ENCODE assay signal across 12 mouse cellular contexts in genomic region chr17:74968738-74969271, GRCm38 (mm10). TPM values are rescaled to one million over a fixed set of nuclear protein-coding genes. Genes with fewer than 3 reads are reported as not detected.
DNase-seq lines count a peak whose midpoint lies in the region; ATAC-seq and TF ChIP-seq lines count a peak whose summit lies in the region.
"Had no signal": no experiment of that assay in that cellular context is flagged by ENCODE, and none has a peak within 500 bp of the region (broad histone marks: within the 10 kb centered on the region; RNA-seq: fewer than 3 reads in every experiment).

No protein-coding gene starts in this region.

- peak overlapping the region; percentile 25; the same call in 1 of the 2 replicates for H3K4me2 ChIP-seq in intestine, embryonic 14.5 days (ENCODE audit: low read length)
- H3K4me2 ChIP-seq in intestine, postnatal 0 days (replicated peaks; ENCODE audit: low read depth), result no peak overlapping the region
- H3K4me2 ChIP-seq in midbrain, embryonic 14.5 days (ENCODE audit: low read length), result peak overlapping the region; percentile 11; the same call in 1 of the 2 replicates
- H3K4me2 ChIP-seq: embryonic facial prominence, embryonic 12.5 days; midbrain, embryonic 12.5 days had no signal

- H3K27me3 ChIP-seq in intestine, embryonic 14.5 days (replicated peaks; ENCODE audit: control insufficient read depth, insufficient read depth, low read length), result no peaks in the 10 kb centered on the region
- H3K27me3 ChIP-seq in intestine, postnatal 0 days (replicated peaks; ENCODE audit: control insufficient read depth, insufficient read depth, low read length), result no peaks in the 10 kb centered on the region
- H3K27me3 ChIP-seq in MEL (ENCODE audit: control insufficient read depth in 1 of 2, insufficient read depth in 2 of 2, low read length in 2 of 2), result no peaks in the 10 kb centered on the region
- H3K27me3 ChIP-seq in midbrain, embryonic 14.5 days (ENCODE audit: control insufficient read depth, insufficient read depth, low read length), result no peaks in the 10 kb centered on the region
- H3K27me3 ChIP-seq: embryonic facial prominence, embryonic 12.5 days; midbrain, embryonic 12.5 days had no signal

- H3K4me3 ChIP-seq in intestine, embryonic 14.5 days (ENCODE audit: low read depth, low read length), result no peak overlapping the region
- no peak overlapping the region for H3K4me3 ChIP-seq in intestine, postnatal 0 days (ENCODE audit: low read depth, low read length)
- H3K4me3 ChIP-seq in MEL (ENCODE audit: control insufficient read depth in 1 of 2, insufficient read depth in 1 of 2, low read depth in 2 of 2, low read length in 2 of 2), result peak overlapping the region; percentile 53 to 62
- no peak overlapping the region for H3K4me3 ChIP-seq in midbrain, embryonic 14.5 days (replicated peaks; ENCODE audit: low read depth, low read length)
- H3K4me3 ChIP-seq: embryonic facial prominence, embryonic 12.5 days; midbrain, embryonic 12.5 days had no signal

- peak overlapping the region; percentile 1; the same call in 1 of the 2 replicates for H3K27ac ChIP-seq in intestine, embryonic 14.5 days (ENCODE audit: low read depth)
- no peak overlapping the region for H3K27ac ChIP-seq in intestine, postnatal 0 days (ENCODE audit: low read depth, low read length)
- H3K27ac ChIP-seq in MEL (ENCODE audit: control insufficient read depth, low read depth, low read length), result peak overlapping the region; percentile 99
- no peak overlapping the region for H3K27ac ChIP-seq in midbrain, embryonic 14.5 days (replicated peaks; ENCODE audit: low read depth, low read length)
- H3K27ac ChIP-seq: embryonic facial prominence, embryonic 12.5 days; midbrain, embryonic 12.5 days had no signal

- no peak for TF ChIP-seq RAD21 in MEL (IDR thresholded peaks at IDR 0.05; ENCODE audit: low read depth, low read length)

- 45% methylated on average over 16 of the region's 16 CpGs for WGBS in intestine, embryonic 14.5 days
- WGBS in intestine, postnatal 0 days, result 69% methylated on average over 16 of the region's 16 CpGs
- 28% methylated on average over 16 of the region's 16 CpGs for WGBS in midbrain, embryonic 14.5 days

- peak; percentile 71 to 89 for TF ChIP-seq EP300 in MEL (IDR thresholded peaks at IDR 0.05; ENCODE audit: low read depth in 1 of 2, low read length in 2 of 2)

- no peaks in the 10 kb centered on the region for H3K36me3 ChIP-seq in intestine, embryonic 14.5 days (ENCODE audit: control insufficient read depth, insufficient read depth, low read length)
- H3K36me3 ChIP-seq in intestine, postnatal 0 days (ENCODE audit: control insufficient read depth, insufficient read depth), result no peaks in the 10 kb centered on the region
- peaks cover 0 to 15% of the 10 kb centered on the region in 2 experiments; a peak in 2 of 4 replicates for H3K36me3 ChIP-seq in MEL (ENCODE audit: control insufficient read depth in 1 of 2, insufficient read depth in 2 of 2, low read length in 2 of 2)
- H3K36me3 ChIP-seq in midbrain, embryonic 14.5 days (ENCODE audit: control insufficient read depth, insufficient read depth, low read length), result no peaks in the 10 kb centered on the region
- H3K36me3 ChIP-seq: embryonic facial prominence, embryonic 12.5 days; midbrain, embryonic 12.5 days had no signal

- TF ChIP-seq POLR2A in MEL (IDR thresholded peaks at IDR 0.05; ENCODE audit: control insufficient read depth in 1 of 2, insufficient read depth in 1 of 2, low read depth in 1 of 2, low read length in 2 of 2, poor library complexity in 1 of 2), result no peak

- peaks cover 1% of the 10 kb centered on the region; the same call in 1 of the 2 replicates for H3K79me2 ChIP-seq in MEL (ENCODE audit: control insufficient read depth, insufficient read depth, low read length, poor library complexity)

- no peaks in the 10 kb centered on the region for H3K9me3 ChIP-seq in intestine, embryonic 14.5 days (ENCODE audit: control insufficient read depth, low read length)
- H3K9me3 ChIP-seq in intestine, postnatal 0 days (ENCODE audit: control insufficient read depth), result no peaks in the 10 kb centered on the region
- H3K9me3 ChIP-seq in MEL (replicated peaks; ENCODE audit: insufficient read depth, low read length), result no peaks in the 10 kb centered on the region
- H3K9me3 ChIP-seq in midbrain, embryonic 14.5 days (ENCODE audit: control insufficient read depth, low read length), result no peaks in the 10 kb centered on the region
- H3K9me3 ChIP-seq: embryonic facial prominence, embryonic 12.5 days; midbrain, embryonic 12.5 days had no signal

- TF ChIP-seq CTCF in intestine, postnatal 0 days (IDR thresholded peaks at IDR 0.05; ENCODE audit: low read depth), result no peak
- no peak for TF ChIP-seq CTCF in MEL (IDR thresholded peaks at IDR 0.05 in 2 of 3, conservative IDR thresholded peaks at IDR 0.05 in 1 of 3; ENCODE audit: control insufficient read depth in 1 of 3, insufficient read depth in 1 of 3, low read depth in 2 of 3, low read length in 3 of 3, poor library complexity in 1 of 3, severe bottlenecking in 1 of 3)

- ATAC-seq in intestine, embryonic 14.5 days (replicated peaks; ENCODE audit: low FRiP score, low TSS enrichment, low read depth), result no peak
- ATAC-seq in intestine, postnatal 0 days, result no peak
- no peak for ATAC-seq in midbrain, embryonic 14.5 days (ENCODE audit: low FRiP score, low TSS enrichment)
- ATAC-seq in erythroblast, adult 5-6 weeks (replicated peaks; ENCODE audit: low FRiP score, poor library complexity, severe bottlenecking), result no peak

- H3K4me1 ChIP-seq in intestine, embryonic 14.5 days (replicated peaks; ENCODE audit: control insufficient read depth, insufficient read depth, low read length), result peaks cover 21% of the 10 kb centered on the region
- no peaks in the 10 kb centered on the region for H3K4me1 ChIP-seq in intestine, postnatal 0 days (replicated peaks; ENCODE audit: control insufficient read depth, insufficient read depth, low read length)
- peaks cover 4 to 17% of the 10 kb centered on the region in 2 experiments; a peak in 3 of 4 replicates for H3K4me1 ChIP-seq in MEL (ENCODE audit: control insufficient read depth in 1 of 2, insufficient read depth in 2 of 2, low read length in 2 of 2)
- H3K4me1 ChIP-seq in midbrain, embryonic 14.5 days (ENCODE audit: control insufficient read depth, insufficient read depth, low read length), result peaks cover 10% of the 10 kb centered on the region
- H3K4me1 ChIP-seq: embryonic facial prominence, embryonic 12.5 days had no signal

- H3K9ac ChIP-seq in intestine, embryonic 14.5 days (ENCODE audit: low read length), result no peak overlapping the region
- no peak overlapping the region for H3K9ac ChIP-seq in intestine, postnatal 0 days (ENCODE audit: low read depth, low read length)
- peak overlapping the region; percentile 80 for H3K9ac ChIP-seq in MEL (ENCODE audit: control insufficient read depth, low read depth, low read length, poor library complexity, severe bottlenecking)
- H3K9ac ChIP-seq in midbrain, embryonic 14.5 days (replicated peaks; ENCODE audit: low read length), result no peak overlapping the region
- H3K9ac ChIP-seq: embryonic facial prominence, embryonic 12.5 days; midbrain, embryonic 12.5 days had no signal

- DNase-seq in intestine, embryonic 14.5 days (ENCODE audit: low spot score), result no peak
- peak; percentile 85 for DNase-seq in MEL (ENCODE audit: low read depth, low spot score)
- DNase-seq in brain, embryonic 18.5 days (ENCODE audit: low read depth, low spot score), result peak; percentile 37
- peak; percentile 80 for DNase-seq in midbrain, embryonic 14.5 days
- no peak for DNase-seq in ovary, adult 18-20 months (ENCODE audit: low spot score)
- DNase-seq: gastrocnemius, postnatal 25 days; kidney, postnatal 10 days; lung, adult 2 months had no signal

TF ChIP-seq in MEL, 35 proteins besides CTCF, POLR2A, EP300 and RAD21:
- TF ChIP-seq TCF12 (IDR thresholded peaks at IDR 0.05; ENCODE audit: low read depth, low read length) (peak; percentile 50; the same call in 1 of the 2 replicates), SIN3A (IDR thresholded peaks at IDR 0.05; ENCODE audit: low read length) (peak; percentile 10; the same call in 1 of the 2 replicates), NRF1 (IDR thresholded peaks at IDR 0.05; ENCODE audit: insufficient read depth, low read depth, low read length, poor library complexity, severe bottlenecking) (0 out of 2 replicates have a peak, but pooled peaks have one; percentile 12), GATA1 (IDR thresholded peaks at IDR 0.05; ENCODE audit: low read depth, low read length) (peak; percentile 65), JUND (IDR thresholded peaks at IDR 0.05; ENCODE audit: low read depth, low read length) (no peak), ZKSCAN1 (IDR thresholded peaks at IDR 0.05; ENCODE audit: low read depth, low read length) (no peak), KAT2A (conservative IDR thresholded peaks at IDR 0.05; ENCODE audit: low read depth, low read length) (0 out of 2 replicates have a peak, but pooled peaks have one; percentile 34), ETS1 (IDR thresholded peaks at IDR 0.05; ENCODE audit: low read depth, low read length) (peak; percentile 54; the same call in 1 of the 2 replicates), MYC (IDR thresholded peaks at IDR 0.05; ENCODE audit: low read depth, low read length) (no peak; the same call in 1 of the 2 replicates), SMC3 (IDR thresholded peaks at IDR 0.05; ENCODE audit: low read depth, low read length) (peak; percentile 3; the same call in 1 of the 2 replicates), RCOR1 (IDR thresholded peaks at IDR 0.05; ENCODE audit: low read depth, low read length) (peak; percentile 41; the same call in 1 of the 2 replicates), MYB (IDR thresholded peaks at IDR 0.05; ENCODE audit: low read depth, low read length) (peak; percentile 84), CHD1 (IDR thresholded peaks at IDR 0.05; ENCODE audit: low read depth, low read length) (peak; percentile 89), TAL1 (IDR thresholded peaks at IDR 0.05; ENCODE audit: low read length) (peak; percentile 49)

RNA-seq across cellular contexts. Expression of gene Ltbp1, which starts 36.6 kb away (rescaled TPM):
- polyA plus RNA-seq in intestine, embryonic 14.5 days (2014; fragmentation: Nextera tagmentation; extraction: Ambion mirVana), result 29.8 and 38.0 TPM in 2 replicates
- 8.1 and 8.5 TPM in 2 replicates for polyA plus RNA-seq in intestine, postnatal 0 days (2015; fragmentation: Nextera tagmentation; extraction: Ambion mirVana)
- 0.04 and 0.07 TPM in 2 replicates for total RNA-seq in MEL (2012; rRNA removed)
- under 1 TPM in 1 of 2 experiments, not detected in 1; 0.01 TPM for polyA plus RNA-seq in MEL (2012; ENCODE audit: insufficient read depth in 1 of 2, insufficient read length in 2 of 2, low read depth in 1 of 2, low replicate concordance in 2 of 2, missing spikeins in 1 of 2)
- polyA plus RNA-seq in midbrain, embryonic 14.5 days (2014; fragmentation: Nextera tagmentation; extraction: Ambion mirVana), result 1.2 and 2.5 TPM in 2 replicates
- 0.84 TPM in 1 of 2 replicates, not detected in the other for total RNA-seq in erythroblast, adult 5-6 weeks (2015; ENCODE audit: low replicate concordance)
- total RNA-seq in erythroblast, adult 5-6 weeks (2017; ENCODE audit: low replicate concordance), result 0.42 and 0.51 TPM in 2 replicates

Comparison
In these comparisons a context has a peak if more than half of its experiments do, and no peak if none do; other contexts are left out.
1. H3K27ac ChIP-seq: peak in intestine, embryonic 14.5 days (single experiment) and MEL (single experiment); none in intestine, postnatal 0 days (single experiment) and midbrain, embryonic 14.5 days (single experiment).
2. DNase-seq: peak in MEL (single experiment), brain, embryonic 18.5 days (single experiment) and midbrain, embryonic 14.5 days (single experiment); none in intestine, embryonic 14.5 days (single experiment) and ovary, adult 18-20 months (single experiment).
3. H3K4me3 ChIP-seq: peak in MEL (2 of 2); none in intestine, embryonic 14.5 days (single experiment), intestine, postnatal 0 days (single experiment) and midbrain, embryonic 14.5 days (single experiment).